Mouse (Mus musculus) erythroblast, embryonic 14.5 days (primary cell): ENCODE data around the gene Meis2.

Experiments used
- GATA1 ChIP-seq: IDR thresholded peaks from 2 replicates; pipeline ENCODE4 v1.6.1; 2012; ENCODE audit warnings: low read length, inconsistent platforms, mixed read lengths
- TAL1 ChIP-seq: IDR thresholded peaks from 3 replicates; pipeline ENCODE4 v1.6.1; 2012; ENCODE audit warnings: low read length, inconsistent platforms, mixed read lengths

DNA sequence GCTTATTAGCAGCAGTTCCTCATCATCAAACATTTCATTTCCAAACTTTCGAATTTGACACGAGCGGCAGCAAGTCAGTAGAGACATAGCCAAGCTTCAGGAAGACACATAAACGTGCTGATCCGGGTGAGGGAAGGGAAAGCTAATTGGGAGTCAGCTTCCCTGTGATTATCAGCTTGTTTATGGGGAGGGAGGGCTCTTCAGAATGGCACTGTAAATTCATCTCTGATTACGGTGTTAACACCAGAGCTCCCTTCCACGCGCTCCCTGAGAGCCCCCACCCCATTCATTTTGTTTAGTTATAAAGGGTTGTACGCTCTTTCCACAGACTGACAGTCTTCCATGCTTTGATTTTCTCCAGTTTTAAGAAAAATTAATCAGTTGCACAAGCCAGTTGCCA is 23.2 kb downstream of the Meis2 start:
- no peak for TF ChIP-seq GATA1
- no peak for TF ChIP-seq TAL1
